Mouse (Mus musculus): ENCODE results near the gene Tbc1d2. TPM values are rescaled to one million over a fixed set of nuclear protein-coding genes. Genes with fewer than 3 reads are reported as not detected.

The Tbc1d2 gene
- total RNA-seq, 2 experiments from 2014 or later = 1.6 to 1.9 TPM

- intact Hi-C loops (cut with DNase I) = no loop called here
- DNase-seq = no peak
Measured at GRCm38 (mm10) chr4:46560069-46560705, 89.8 kb downstream of the Tbc1d2 start.

GRCm38 (mm10) chr4:46558672-46559667 lies 91.0 kb downstream of the Tbc1d2 start:
- intact Hi-C loops (cut with DNase I) = no loop called here
- no peak for DNase-seq

GRCm38 (mm10) chr4:46556933-46557332 lies 93.1 kb downstream of the Tbc1d2 start:
- DNase-seq = no peak
- intact Hi-C loops (cut with DNase I) = no loop called here

GRCm38 (mm10) chr4:46555762-46556161 lies 94.2 kb downstream of the Tbc1d2 start:
- intact Hi-C loops (cut with DNase I) = no loop called here
- DNase-seq = no peak

Other genes starting within 250 kb of the Tbc1d2 start
- under 1 TPM in 1 of 2 experiments, not detected in 1; 0.19 TPM for gene Hemgn, start 236.7 kb downstream of the Tbc1d2 start, total RNA-seq (2021)
- 10 to 100 TPM; 56.6 to 60.9 TPM for gene Anp32b, start 199.3 kb downstream of the Tbc1d2 start, total RNA-seq (2021)
- gene Nans, start 161.0 kb downstream of the Tbc1d2 start, total RNA-seq (2021) = 10 to 100 TPM; 15.4 to 17.0 TPM
- gene Trim14, start 114.1 kb downstream of the Tbc1d2 start, total RNA-seq (2021) = 1 to 10 TPM; 3.1 to 4.1 TPM
- under 1 TPM; 0.28 to 0.46 TPM for gene Coro2a, start 48.0 kb downstream of the Tbc1d2 start, total RNA-seq (2021)